Mouse (Mus musculus) midbrain, embryonic 14.5 days (tissue): ENCODE data around the gene Rpl36al. TPM values are rescaled to one million over a fixed set of nuclear protein-coding genes. Genes with fewer than 3 reads are reported as not detected.

Experiments
- ATAC-seq: fragments of 200-750 bp; cut with Nextera tagmentation; 2 replicates; pipeline ENCODE4 v1.8.0; 2017; ENCODE audit warnings: moderate number of reproducible peaks, moderate library complexity; ENCODE audit not compliant: low FRiP score, low TSS enrichment
- DNase-seq: peaks from one replicate; pipeline ENCODE4 v3.0.0-alpha.2; 2015
- H3K27ac ChIP-seq: fragments of 300-500 bp; sonication (generic); replicated peaks from 2 replicates; pipeline ENCODE4 v1.5.1; 2014; ENCODE audit warnings: mild to moderate bottlenecking, low read depth, low read length, moderate library complexity
- H3K27me3 ChIP-seq: fragments of 300-500 bp; sonication (generic); 2 replicates; pipeline ENCODE4 v1.6.1; 2014; ENCODE audit warnings: low read length, control low read depth, mixed read lengths; ENCODE audit not compliant: control insufficient read depth, insufficient read depth
- H3K36me3 ChIP-seq: fragments of 300-500 bp; sonication (generic); 2 replicates; pipeline ENCODE4 v1.6.1; 2014; ENCODE audit warnings: low read length, control low read depth; ENCODE audit not compliant: control insufficient read depth, insufficient read depth
- H3K4me1 ChIP-seq: fragments of 300-500 bp; sonication (generic); 2 replicates; pipeline ENCODE4 v1.6.1; 2014; ENCODE audit warnings: mild to moderate bottlenecking, antibody characterized with exemption, low read length, control low read depth; ENCODE audit not compliant: control insufficient read depth, insufficient read depth
- H3K4me2 ChIP-seq: fragments of 300-500 bp; sonication (generic); 2 replicates; pipeline ENCODE4 v1.6.1; 2014; ENCODE audit warnings: mild to moderate bottlenecking, low read length, moderate library complexity
- H3K4me3 ChIP-seq: fragments of 300-500 bp; sonication (generic); replicated peaks from 2 replicates; pipeline ENCODE4 v1.5.1; 2014; ENCODE audit warnings: low read depth, low read length
- H3K9ac ChIP-seq: fragments of 300-500 bp; sonication (generic); replicated peaks from 2 replicates; pipeline ENCODE4 v1.6.1; 2014; ENCODE audit warnings: mild to moderate bottlenecking, low read length, moderate library complexity
- H3K9me3 ChIP-seq: fragments of 300-500 bp; sonication (generic); 2 replicates; pipeline ENCODE4 v1.6.1; 2016; ENCODE audit warnings: low read length, control low read depth, mixed read lengths; ENCODE audit not compliant: control insufficient read depth
- WGBS: fragments of 180-500 bp; shearing (Covaris S2); extraction: QIAGEN DNeasy Blood & Tissue Kit; methylation state at CpG from one replicate; pipeline ENCODE4 v1.1.7; 2014; 5-methylcytosine and 5-hydroxymethylcytosine counted together
- polyA plus RNA-seq: library from polyadenylated mRNA; unstranded; fragments of >200 nt; fragmentation: Nextera tagmentation; extraction: Ambion mirVana; gene quantifications from 2 replicates; pipeline ENCODE4 v1.2.1, GENCODE M21; 2014

Rpl36al gene
- polyA plus RNA-seq = 340 and 383 TPM in 2 replicates

GRCm38 (mm10) chr12:69183583-69184308, at the start of gene Rpl36al, which contains the start of gene Mgat2:
Gene Rpl36al (minus strand): TSS chr12:69184083.
Gene Mgat2 (plus strand): TSS chr12:69184157.
- ATAC-seq = peak; percentile 100

GRCm38 (mm10) chr12:69229251-69229650, 45.4 kb upstream of the Rpl36al start:
- Histone ChIP-seq H3K4me2 (no peak overlapping the region), H3K4me1 (no peaks in the 10 kb centered on the region), H3K36me3 (no peaks in the 10 kb centered on the region), H3K27ac (no peak overlapping the region), H3K9me3 (no peaks in the 10 kb centered on the region), H3K4me3 (no peak overlapping the region), H3K27me3 (no peaks in the 10 kb centered on the region), H3K9ac (no peak overlapping the region)
- ATAC-seq (no peak), DNase-seq (no peak)
- 60% methylated on average over 2 of the region's 2 CpGs for WGBS

More at GRCm38 (mm10) chr12:69183583-69184308, at the start of gene Rpl36al, which contains the start of gene Mgat2:
- Histone ChIP-seq H3K36me3 (peaks cover 15% of the 10 kb centered on the region), H3K4me3 (peak within 1 kb of the TSS; percentile 87), H3K27ac (peak within 1 kb of the TSS; percentile 91), H3K4me2 (peak within 1 kb of the TSS; percentile 95), H3K27me3 (no peaks in the 10 kb centered on the region), H3K4me1 (peaks cover 16% of the 10 kb centered on the region), H3K9ac (peak within 1 kb of the TSS; percentile 88), H3K9me3 (no peaks in the 10 kb centered on the region)
- under 1% methylated on average over 83 of the region's 84 CpGs for WGBS
- peak; percentile 99 for DNase-seq

DNA sequence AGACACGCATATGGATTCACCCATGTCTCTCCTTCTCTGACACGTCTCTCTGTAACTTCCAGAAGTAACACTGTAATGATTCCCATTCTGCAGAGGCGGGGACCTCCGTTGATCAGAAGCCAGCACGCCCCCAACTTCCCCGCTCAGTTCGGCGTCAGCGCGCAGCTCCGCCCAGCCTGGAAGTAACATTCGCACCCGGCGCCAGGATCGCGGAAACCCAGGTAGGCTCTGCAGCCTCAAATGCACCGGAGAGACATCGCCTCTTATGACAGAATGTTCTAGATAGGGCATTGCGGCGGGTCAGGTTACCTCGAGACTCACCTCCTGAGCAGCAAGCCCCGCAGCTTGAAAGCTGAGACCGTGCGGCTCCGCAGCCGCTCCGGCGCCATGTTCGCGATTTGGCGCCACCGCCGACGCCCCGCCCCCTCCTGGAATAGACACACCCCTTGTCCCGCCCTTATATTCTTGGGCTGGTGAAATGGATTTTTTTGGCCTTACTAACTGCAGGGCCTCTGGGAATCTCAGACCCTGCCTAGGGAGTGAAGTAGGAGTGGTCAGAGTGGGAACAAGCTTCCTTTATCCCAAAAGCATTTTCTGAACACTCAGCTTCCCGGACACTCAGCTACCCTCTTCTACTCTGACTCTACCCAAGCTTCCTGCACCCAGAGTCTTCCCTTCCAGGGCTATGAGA, 44.0 kb upstream of the Rpl36al start, which contains the start of gene Pole2:
TSS of gene Pole2 (minus strand) at position 420 of the 691 bp plus-strand sequence.
- H3K36me3 ChIP-seq = no peaks in the 10 kb centered on the region
- no peaks in the 10 kb centered on the region for H3K9me3 ChIP-seq
- H3K4me3 ChIP-seq = peak within 1 kb of the TSS; percentile 63
- no peaks in the 10 kb centered on the region for H3K4me1 ChIP-seq
- peak within 1 kb of the TSS; percentile 43; the same call in 1 of the 2 replicates for H3K9ac ChIP-seq
- 1% methylated on average over 37 of the region's 37 CpGs for WGBS
- peak within 1 kb of the TSS; percentile 60 for H3K4me2 ChIP-seq
- DNase-seq (peak; percentile 89), ATAC-seq (peak; percentile 91)
- no peaks in the 10 kb centered on the region for H3K27me3 ChIP-seq
- H3K27ac ChIP-seq = no peak within 1 kb of the TSS

DNA sequence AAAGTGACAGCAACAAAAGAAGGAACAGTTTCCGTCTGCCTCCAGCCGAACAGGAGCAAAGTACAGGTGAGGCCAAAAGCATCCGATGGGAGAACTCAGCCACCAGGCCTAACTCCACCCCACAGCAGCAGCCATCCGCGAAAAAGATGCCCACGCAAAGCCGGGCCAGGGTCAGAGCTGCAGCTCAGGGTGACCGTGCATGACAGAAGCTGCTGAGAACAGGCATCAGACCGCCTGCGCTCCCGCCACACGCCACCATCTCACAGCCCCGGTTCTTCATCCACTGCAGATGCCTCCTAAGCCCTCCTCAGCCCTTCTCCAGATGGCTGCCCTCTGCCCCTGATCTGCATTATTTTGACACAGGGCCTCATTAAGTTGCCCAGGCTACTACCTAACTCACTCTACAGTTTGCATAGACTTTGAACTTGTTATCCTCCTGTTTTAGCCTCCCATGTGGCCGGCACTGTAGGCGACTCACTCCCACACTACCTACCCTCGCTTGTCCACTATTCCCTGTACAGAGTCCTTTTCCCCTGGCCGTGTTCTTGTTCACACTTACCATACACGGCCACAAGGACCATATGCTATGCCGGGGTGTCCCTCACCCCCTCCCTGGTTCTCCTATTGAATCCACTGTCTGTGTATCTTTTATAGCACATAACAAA, 36.9 kb upstream of the Rpl36al start:
- Histone ChIP-seq H3K27ac (no peak overlapping the region), H3K9me3 (no peaks in the 10 kb centered on the region), H3K4me1 (no peaks in the 10 kb centered on the region), H3K36me3 (no peaks in the 10 kb centered on the region), H3K9ac (no peak overlapping the region), H3K4me3 (no peak overlapping the region), H3K4me2 (no peak overlapping the region), H3K27me3 (no peaks in the 10 kb centered on the region)
- ATAC-seq = no peak
- no peak for DNase-seq
- WGBS = 84% methylated on average over 19 of the region's 19 CpGs

- Histone ChIP-seq H3K27me3 (no peaks in the 10 kb centered on the region), H3K4me3 (no peak overlapping the region), H3K4me2 (no peak overlapping the region), H3K9me3 (no peaks in the 10 kb centered on the region), H3K4me1 (no peaks in the 10 kb centered on the region), H3K27ac (no peak overlapping the region), H3K9ac (no peak overlapping the region), H3K36me3 (no peaks in the 10 kb centered on the region)
- 94% methylated on average over 7 of the region's 7 CpGs for WGBS
- ATAC-seq = no peak
- DNase-seq = no peak
Measured at GRCm38 (mm10) chr12:69216587-69216986, 32.7 kb upstream of the Rpl36al start.

- 95% methylated on average over 3 of the region's 3 CpGs for WGBS
- ATAC-seq = no peak
- Histone ChIP-seq H3K4me3 (no peak overlapping the region), H3K27me3 (no peaks in the 10 kb centered on the region), H3K4me1 (no peaks in the 10 kb centered on the region), H3K9ac (no peak overlapping the region), H3K9me3 (no peaks in the 10 kb centered on the region), H3K27ac (no peak overlapping the region), H3K36me3 (no peaks in the 10 kb centered on the region), H3K4me2 (no peak overlapping the region)
- no peak for DNase-seq
Measured at GRCm38 (mm10) chr12:69215000-69215785, 31.3 kb upstream of the Rpl36al start.

DNA sequence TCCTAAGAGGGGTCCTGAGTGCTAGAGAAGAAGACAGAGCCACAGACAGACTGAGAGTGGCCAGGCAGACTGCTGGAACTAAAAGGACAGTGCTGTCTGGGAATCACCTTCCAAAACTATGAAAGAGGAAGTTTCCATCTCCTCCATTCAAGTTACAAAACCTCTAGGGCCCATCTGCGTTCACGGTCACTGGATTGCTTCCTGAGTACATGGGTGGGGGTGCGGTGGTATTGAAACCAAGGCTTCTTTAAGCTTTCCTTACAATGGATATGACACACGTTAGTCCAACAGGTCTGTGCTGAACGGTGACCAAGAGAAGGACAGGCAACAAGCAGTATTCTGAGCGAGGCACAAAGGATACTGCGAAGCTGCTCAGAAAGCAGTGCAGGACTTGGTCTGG, 30.5 kb upstream of the Rpl36al start:
- Histone ChIP-seq H3K4me2 (no peak overlapping the region), H3K9ac (no peak overlapping the region), H3K27ac (no peak overlapping the region), H3K27me3 (no peaks in the 10 kb centered on the region), H3K4me1 (no peaks in the 10 kb centered on the region), H3K4me3 (no peak overlapping the region), H3K9me3 (no peaks in the 10 kb centered on the region), H3K36me3 (no peaks in the 10 kb centered on the region)
- no peak for DNase-seq
- no peak for ATAC-seq
- WGBS = 94% methylated on average over 7 of the region's 7 CpGs

GRCm38 (mm10) chr12:69213186-69213777, 29.4 kb upstream of the Rpl36al start:
- Histone ChIP-seq H3K9me3 (no peaks in the 10 kb centered on the region), H3K27ac (no peak overlapping the region), H3K4me2 (no peak overlapping the region), H3K36me3 (no peaks in the 10 kb centered on the region), H3K4me1 (no peaks in the 10 kb centered on the region), H3K27me3 (no peaks in the 10 kb centered on the region), H3K4me3 (no peak overlapping the region), H3K9ac (no peak overlapping the region)
- DNase-seq (no peak), ATAC-seq (no peak)
- 96% methylated on average over 13 of the region's 13 CpGs for WGBS
